Mouse (Mus musculus) layer of hippocampus, postnatal 14 days (tissue): ENCODE results near the gene Gm20830. TPM values are rescaled to one million over a fixed set of nuclear protein-coding genes. Genes with fewer than 3 reads are reported as not detected.
"Not testable (repeated sequence)": the region's sequence is repeated elsewhere in the genome, so short reads cannot be mapped to it uniquely, and the experiment has no call there.

Source experiments
- DNase-seq, 2 experiments: peaks; one replicate each; pipeline ENCODE4 v3.0.0; 2021 to 2022; ENCODE audit warnings: low spot score in 2 of 2, mixed read lengths in 1 of 2
- long read RNA-seq, 2 experiments: library from polyadenylated mRNA; stranded (forward); transcript quantifications; one replicate each; pipeline ENCODE4 v2.0.0; 2021
- total RNA-seq, 2 experiments: library from RNA; stranded (reverse); gene quantifications; 2 replicates each; pipeline ENCODE4 v1.2.3; 2021

The Gm20830 gene
- not detected for total RNA-seq
- long read RNA-seq, experiment 1 = 0 reads
- long read RNA-seq, experiment 2 = 0 reads

DNA sequence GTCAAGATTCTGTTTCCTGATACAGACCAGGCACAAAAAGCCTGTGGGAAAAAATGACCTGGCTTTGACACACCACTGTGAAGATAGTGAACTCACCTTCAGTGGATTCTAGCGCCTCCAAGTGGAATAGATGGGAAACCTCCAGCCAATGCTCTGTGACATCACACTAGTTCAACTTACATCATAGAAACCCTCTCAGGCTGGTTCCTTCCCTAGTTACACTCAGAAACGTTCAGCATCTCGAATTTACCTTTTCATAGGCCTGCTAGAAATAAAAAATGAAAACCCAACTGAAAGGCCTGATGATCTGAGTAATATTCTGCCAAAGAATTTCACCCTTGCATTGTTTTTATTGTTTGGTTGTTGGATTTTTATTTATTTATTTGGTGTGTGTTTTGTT, at the start of gene Gm20830:
Gene Gm20830 (minus strand): TSS at position 101 of the 400 bp plus-strand sequence.
- DNase-seq = not testable (repeated sequence)

Other genes starting within 250 kb of the Gm20830 start
- not detected for gene Gm21719, start 235.4 kb downstream of the Gm20830 start, total RNA-seq